Mouse (Mus musculus) E14TG2a.4 (cell line): ENCODE results near the gene Gm266.

Source experiments
- CTCF ChIP-seq: conservative IDR thresholded peaks from 2 replicates; pipeline ENCODE4 v1.5.1; 2014; ENCODE audit warnings: low read length
- NANOG ChIP-seq: IDR thresholded peaks from 2 replicates; pipeline ENCODE4 v1.6.1; 2014; ENCODE audit warnings: borderline replicate concordance, low read length, mixed read lengths
- POU5F1 ChIP-seq: IDR thresholded peaks from 2 replicates; pipeline ENCODE4 v1.6.1; 2014; ENCODE audit warnings: low read length, borderline replicate concordance

DNA sequence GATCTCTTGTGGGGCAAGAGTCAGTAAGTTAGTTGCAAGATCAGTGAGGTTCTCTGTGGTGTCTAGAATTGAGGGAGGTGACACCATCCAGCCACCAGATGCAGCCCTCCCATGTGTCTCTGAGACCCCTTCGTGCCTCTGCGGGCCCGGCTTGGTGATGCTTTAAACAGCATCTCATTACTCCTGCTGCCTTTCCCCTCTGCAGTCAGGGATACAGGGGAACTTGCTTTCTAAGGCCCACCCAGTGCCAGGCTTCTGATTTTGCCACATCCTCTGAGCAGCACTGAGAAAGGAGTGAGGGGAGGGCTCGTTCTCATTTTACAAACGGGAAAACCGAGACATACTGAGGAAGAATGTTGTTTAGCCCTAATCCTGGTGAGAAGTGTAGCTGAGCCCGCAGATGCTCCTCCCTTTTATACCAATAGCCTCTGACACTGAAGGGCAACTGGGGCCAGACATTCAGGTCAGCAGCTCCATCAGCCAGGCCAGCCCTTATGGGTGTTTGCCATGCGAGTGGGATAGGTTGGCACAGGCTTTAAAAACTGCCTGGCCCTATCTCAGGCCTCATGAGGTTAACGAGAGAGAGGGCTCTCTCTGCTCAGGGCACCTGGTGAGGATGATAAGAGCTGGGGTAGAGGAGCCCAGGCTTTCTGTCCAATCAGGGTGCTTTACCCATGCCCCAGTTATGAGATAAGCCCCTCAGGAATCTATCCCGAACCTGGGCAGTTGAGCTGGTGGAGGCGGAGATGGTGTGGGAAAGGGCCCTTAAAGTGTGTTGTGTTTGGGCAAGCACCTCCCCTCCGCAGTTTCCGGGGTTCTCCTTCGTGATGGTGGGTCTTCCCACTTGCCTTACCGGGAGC is 42.4 kb downstream of the Gm266 start:
- TF ChIP-seq CTCF: no peak
- no peak for TF ChIP-seq POU5F1
- TF ChIP-seq NANOG: no peak
